Mouse (Mus musculus): ENCODE data around the gene Flywch1. TPM values are rescaled to one million over a fixed set of nuclear protein-coding genes. Genes with fewer than 3 reads are reported as not detected.

The Flywch1 gene
- 341 and 366 TPM in 2 replicates for polyA plus RNA-seq (2012; rRNA removed)

DNA sequence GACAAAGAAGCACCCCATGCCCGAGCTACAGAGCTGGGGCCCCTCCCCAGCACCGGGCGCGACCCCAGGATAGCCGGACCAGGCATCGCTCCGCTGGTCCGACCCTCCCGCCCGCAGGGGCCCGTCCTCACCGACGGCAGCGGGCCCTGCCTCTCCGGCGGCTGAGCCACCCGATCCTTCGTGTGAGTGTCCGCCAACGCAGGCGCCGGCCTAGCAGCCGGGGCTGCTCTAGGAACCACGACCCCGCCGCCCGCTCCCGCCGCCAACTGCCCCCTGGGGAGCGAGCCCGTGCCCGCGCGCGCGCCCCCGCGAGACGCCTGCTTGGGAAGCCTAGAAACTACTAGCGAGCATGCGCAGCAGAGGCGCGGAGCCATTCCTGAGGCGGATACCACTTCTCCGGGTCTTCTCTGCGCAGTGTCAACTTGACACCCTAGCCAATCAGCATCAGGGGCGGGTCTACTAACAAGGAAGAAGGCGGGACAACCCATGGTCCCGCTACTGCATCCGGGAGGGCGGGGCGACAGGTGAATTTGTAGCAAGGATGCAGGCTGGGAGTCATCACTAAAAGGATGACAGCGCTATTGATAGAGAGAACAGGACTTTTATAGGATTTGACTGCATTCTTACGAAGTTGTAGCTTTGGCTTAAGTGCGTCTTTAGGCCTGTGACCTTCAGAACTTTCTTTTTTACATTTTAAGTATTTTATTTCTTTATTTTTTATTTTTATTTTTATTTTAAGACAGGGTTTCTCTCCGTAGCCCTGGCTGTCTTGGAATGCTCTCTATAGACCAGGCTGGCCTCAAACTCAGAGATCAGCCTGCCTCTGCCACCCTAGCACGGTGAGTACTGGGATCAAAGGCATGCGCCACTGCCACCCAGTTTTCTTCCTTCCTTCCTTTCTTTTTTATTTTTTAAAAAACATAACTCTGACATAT lies at the start of gene Flywch1:
Gene Flywch1 (minus strand): TSS at position 319 of the 935 bp plus-strand sequence.
- TF ChIP-seq CTCF (IDR thresholded peaks at IDR 0.05; ENCODE audit: borderline replicate concordance, insufficient read depth, low read depth, low read length): no peak
- TF ChIP-seq POLR2A (IDR thresholded peaks at IDR 0.05; ENCODE audit: borderline replicate concordance, insufficient read depth, low read length): peak; percentile 69
- WGBS: 3% methylated on average over 58 of the region's 58 CpGs

DNA sequence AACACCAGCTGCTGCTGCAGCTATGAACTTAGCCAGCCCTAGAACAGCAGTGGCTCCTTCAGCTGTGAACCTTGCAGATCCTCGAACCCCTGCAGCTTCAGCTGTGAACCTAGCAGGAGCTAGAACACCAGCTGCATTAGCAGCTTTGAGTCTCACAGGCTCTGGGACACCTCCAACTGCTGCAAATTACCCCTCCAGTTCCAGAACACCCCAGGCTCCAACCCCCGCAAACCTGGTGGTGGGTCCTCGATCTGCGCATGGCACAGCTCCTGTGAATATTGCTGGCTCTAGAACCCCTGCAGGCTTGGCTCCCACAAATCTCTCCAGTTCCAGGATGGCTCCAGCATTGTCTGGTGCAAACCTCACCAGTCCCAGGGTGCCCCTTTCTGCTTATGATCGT lies 49.3 kb upstream of the Flywch1 start:
- Histone ChIP-seq H3K27me3 (ENCODE audit: control insufficient read depth, insufficient read depth, low read length) (no peaks in the 10 kb centered on the region), H3K4me3 (replicated peaks; ENCODE audit: insufficient read depth, low read depth, low read length) (no peak overlapping the region), H3K4me1 (ENCODE audit: control insufficient read depth, insufficient read depth, low read length) (no peaks in the 10 kb centered on the region), H3K27ac (ENCODE audit: insufficient read depth, low read length) (no peak overlapping the region)
- 71% methylated on average over 5 of the region's 5 CpGs for WGBS
- DNase-seq: no peak
- TF ChIP-seq POLR2A (IDR thresholded peaks at IDR 0.05; ENCODE audit: borderline replicate concordance, insufficient read depth, low read length) (no peak), CTCF (IDR thresholded peaks at IDR 0.05; ENCODE audit: borderline replicate concordance, insufficient read depth, low read depth, low read length) (no peak)

More for the DNA sequence above, at the start of gene Flywch1:
- Histone ChIP-seq H3K4me1 (ENCODE audit: control insufficient read depth, insufficient read depth, low read length) (no peaks in the 10 kb centered on the region), H3K4me3 (replicated peaks; ENCODE audit: insufficient read depth, low read depth, low read length) (peak within 1 kb of the TSS; percentile 88), H3K27me3 (ENCODE audit: control insufficient read depth, insufficient read depth, low read length) (no peaks in the 10 kb centered on the region), H3K27ac (ENCODE audit: insufficient read depth, low read length) (peak within 1 kb of the TSS; percentile 64)
- peak; percentile 99 to 100 for DNase-seq

- 97% methylated on average over 25 of the region's 25 CpGs for WGBS
- DNase-seq: no peak
- Histone ChIP-seq H3K4me3 (replicated peaks; ENCODE audit: insufficient read depth, low read depth, low read length) (no peak overlapping the region), H3K27ac (ENCODE audit: insufficient read depth, low read length) (no peak overlapping the region), H3K27me3 (ENCODE audit: control insufficient read depth, insufficient read depth, low read length) (no peaks in the 10 kb centered on the region), H3K4me1 (ENCODE audit: control insufficient read depth, insufficient read depth, low read length) (no peaks in the 10 kb centered on the region)
- TF ChIP-seq CTCF (IDR thresholded peaks at IDR 0.05; ENCODE audit: borderline replicate concordance, insufficient read depth, low read depth, low read length): no peak
- TF ChIP-seq POLR2A (IDR thresholded peaks at IDR 0.05; ENCODE audit: borderline replicate concordance, insufficient read depth, low read length): no peak
Measured at GRCm38 (mm10) chr17:23819235-23819634, 47.8 kb upstream of the Flywch1 start.

DNA sequence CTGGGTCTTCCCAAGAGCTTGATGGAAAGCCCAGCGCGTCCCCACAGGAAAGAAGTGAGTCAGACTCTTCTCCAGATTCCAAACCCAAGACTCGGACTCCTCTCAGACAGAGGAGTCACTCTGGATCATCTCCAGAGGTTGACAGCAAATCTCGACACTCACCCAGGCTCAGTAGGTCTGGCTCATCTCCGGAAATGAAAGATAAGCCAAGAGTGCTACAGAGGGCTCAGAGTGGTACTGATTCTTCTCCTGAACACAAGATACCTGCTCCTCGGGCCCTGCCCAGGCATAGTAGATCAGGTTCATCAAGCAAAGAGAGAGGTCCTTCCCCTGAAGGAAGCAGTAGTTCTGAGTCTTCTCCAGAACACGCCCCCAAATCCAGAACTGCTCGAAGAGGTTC lies 47.2 kb upstream of the Flywch1 start:
- DNase-seq: no peak
- Histone ChIP-seq H3K4me1 (ENCODE audit: control insufficient read depth, insufficient read depth, low read length) (no peaks in the 10 kb centered on the region), H3K4me3 (replicated peaks; ENCODE audit: insufficient read depth, low read depth, low read length) (no peak overlapping the region), H3K27me3 (ENCODE audit: control insufficient read depth, insufficient read depth, low read length) (no peaks in the 10 kb centered on the region), H3K27ac (ENCODE audit: insufficient read depth, low read length) (no peak overlapping the region)
- TF ChIP-seq CTCF (IDR thresholded peaks at IDR 0.05; ENCODE audit: borderline replicate concordance, insufficient read depth, low read depth, low read length) (no peak), POLR2A (IDR thresholded peaks at IDR 0.05; ENCODE audit: borderline replicate concordance, insufficient read depth, low read length) (no peak)
- 97% methylated on average over 8 of the region's 8 CpGs for WGBS

DNA sequence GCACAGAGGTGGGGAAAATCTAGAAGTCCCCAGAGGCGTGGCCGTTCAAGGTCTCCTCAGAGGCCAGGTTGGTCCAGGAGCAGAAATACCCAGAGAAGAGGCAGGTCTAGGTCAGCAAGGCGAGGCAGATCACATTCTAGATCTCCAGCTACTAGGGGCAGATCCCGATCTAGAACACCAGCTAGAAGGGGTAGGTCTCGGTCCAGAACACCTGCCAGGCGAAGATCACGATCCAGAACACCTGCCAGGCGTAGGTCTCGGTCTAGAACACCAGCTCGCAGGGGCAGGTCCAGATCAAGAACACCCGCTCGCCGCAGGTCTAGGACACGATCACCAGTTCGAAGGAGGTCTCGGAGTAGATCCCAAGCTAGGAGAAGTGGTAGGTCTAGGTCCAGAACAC lies 44.2 kb upstream of the Flywch1 start:
- 96% methylated on average over 16 of the region's 16 CpGs for WGBS
- Histone ChIP-seq H3K27me3 (ENCODE audit: control insufficient read depth, insufficient read depth, low read length) (no peaks in the 10 kb centered on the region), H3K27ac (ENCODE audit: insufficient read depth, low read length) (no peak overlapping the region), H3K4me3 (replicated peaks; ENCODE audit: insufficient read depth, low read depth, low read length) (no peak overlapping the region), H3K4me1 (ENCODE audit: control insufficient read depth, insufficient read depth, low read length) (no peaks in the 10 kb centered on the region)
- TF ChIP-seq CTCF (IDR thresholded peaks at IDR 0.05; ENCODE audit: borderline replicate concordance, insufficient read depth, low read depth, low read length) (no peak), POLR2A (IDR thresholded peaks at IDR 0.05; ENCODE audit: borderline replicate concordance, insufficient read depth, low read length) (no peak)
- no peak for DNase-seq

DNA sequence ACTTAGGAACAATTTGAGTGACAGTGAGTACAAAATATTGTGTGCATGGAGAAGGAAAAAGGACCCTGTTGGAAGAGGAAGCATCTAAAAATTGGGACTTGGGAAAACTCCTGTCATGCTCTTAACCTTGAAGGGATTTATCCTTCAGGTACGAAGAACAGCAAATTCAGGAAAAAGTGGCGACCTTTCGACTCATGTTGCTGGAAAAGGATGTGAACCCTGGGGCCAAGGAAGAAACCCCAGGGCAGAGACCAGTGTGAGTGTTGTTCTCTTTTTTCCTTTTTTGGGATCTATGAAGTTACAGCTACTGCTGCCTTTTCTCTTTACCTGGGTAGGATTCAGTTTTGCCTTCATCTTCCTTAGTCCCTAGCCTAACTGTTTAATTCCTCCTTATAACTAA lies 36.5 kb upstream of the Flywch1 start:
- no peak overlapping the region for H3K4me3 ChIP-seq (replicated peaks; ENCODE audit: insufficient read depth, low read depth, low read length)
- H3K4me1 ChIP-seq (ENCODE audit: control insufficient read depth, insufficient read depth, low read length): no peaks in the 10 kb centered on the region; the same call in 1 of the 2 replicates
- WGBS: 61% methylated on average over 3 of the region's 3 CpGs
- DNase-seq: no peak
- TF ChIP-seq CTCF (IDR thresholded peaks at IDR 0.05; ENCODE audit: borderline replicate concordance, insufficient read depth, low read depth, low read length) (no peak), POLR2A (IDR thresholded peaks at IDR 0.05; ENCODE audit: borderline replicate concordance, insufficient read depth, low read length) (no peak)
- H3K27me3 ChIP-seq (ENCODE audit: control insufficient read depth, insufficient read depth, low read length): no peaks in the 10 kb centered on the region
- no peak overlapping the region for H3K27ac ChIP-seq (ENCODE audit: insufficient read depth, low read length)

GRCm38 (mm10) chr17:23806867-23807266 lies 35.5 kb upstream of the Flywch1 start:
- H3K4me1 ChIP-seq (ENCODE audit: control insufficient read depth, insufficient read depth, low read length): no peaks in the 10 kb centered on the region; the same call in 1 of the 2 replicates
- peak overlapping the region; percentile 32 for H3K4me3 ChIP-seq (replicated peaks; ENCODE audit: insufficient read depth, low read depth, low read length)
- no peaks in the 10 kb centered on the region for H3K27me3 ChIP-seq (ENCODE audit: control insufficient read depth, insufficient read depth, low read length)
- peak; percentile 66 to 67 for DNase-seq
- no peak overlapping the region for H3K27ac ChIP-seq (ENCODE audit: insufficient read depth, low read length)
- 10% methylated on average over 25 of the region's 25 CpGs for WGBS
- TF ChIP-seq POLR2A (IDR thresholded peaks at IDR 0.05; ENCODE audit: borderline replicate concordance, insufficient read depth, low read length) (no peak), CTCF (IDR thresholded peaks at IDR 0.05; ENCODE audit: borderline replicate concordance, insufficient read depth, low read depth, low read length) (peak; percentile 62)

Measured in cerebellum, adult 2 months (tissue).